Mouse (Mus musculus) embryonic facial prominence, embryonic 15.5 days (tissue): ENCODE results near the gene Pxn. TPM values are rescaled to one million over a fixed set of nuclear protein-coding genes. Genes with fewer than 3 reads are reported as not detected.

Source experiments
- ATAC-seq: fragments of 200-750 bp; cut with Nextera tagmentation; 2 replicates; pipeline ENCODE4 v1.8.0; 2017; ENCODE audit warnings: low read depth, moderate TSS enrichment; ENCODE audit not compliant: insufficient number of reproducible peaks, low FRiP score, low TSS enrichment
- H3K27ac ChIP-seq: fragments of 300-500 bp; sonication (generic); replicated peaks from 2 replicates; pipeline ENCODE4 v1.5.1; 2015; ENCODE audit warnings: mild to moderate bottlenecking, inconsistent platforms
- H3K27me3 ChIP-seq: fragments of 300-500 bp; sonication (generic); 2 replicates; pipeline ENCODE4 v1.6.1; 2015; ENCODE audit warnings: inconsistent platforms
- H3K36me3 ChIP-seq: fragments of 300-500 bp; sonication (generic); 2 replicates; pipeline ENCODE4 v1.6.1; 2015; ENCODE audit warnings: mild to moderate bottlenecking, inconsistent platforms
- H3K4me1 ChIP-seq: fragments of 300-500 bp; sonication (generic); 2 replicates; pipeline ENCODE4 v1.6.1; 2015; ENCODE audit warnings: inconsistent platforms
- H3K4me2 ChIP-seq: fragments of 300-500 bp; sonication (generic); replicated peaks from 2 replicates; pipeline ENCODE4 v1.6.1; 2015; ENCODE audit warnings: mild to moderate bottlenecking, inconsistent platforms
- H3K4me3 ChIP-seq: fragments of 300-500 bp; sonication (generic); replicated peaks from 2 replicates; pipeline ENCODE4 v1.5.1; 2015; ENCODE audit warnings: mild to moderate bottlenecking, inconsistent platforms
- H3K9ac ChIP-seq: fragments of 300-500 bp; sonication (generic); 2 replicates; pipeline ENCODE4 v1.6.1; 2015; ENCODE audit warnings: inconsistent platforms
- H3K9me3 ChIP-seq: fragments of 300-500 bp; sonication (generic); replicated peaks from 2 replicates; pipeline ENCODE4 v1.6.1; 2016; ENCODE audit warnings: inconsistent platforms
- WGBS: fragments of 180-500 bp; shearing (Covaris S2); methylation state at CpG from one replicate; pipeline ENCODE4 v1.1.7; 2015; 5-methylcytosine and 5-hydroxymethylcytosine counted together
- polyA plus RNA-seq: library from polyadenylated mRNA; unstranded; fragments of >200 nt; fragmentation: Nextera tagmentation; extraction: Ambion mirVana; gene quantifications from 2 replicates; pipeline ENCODE4 v1.2.1, GENCODE M21; 2015

Pxn gene
- polyA plus RNA-seq = 51.5 and 52.8 TPM in 2 replicates

- under 1% methylated on average over 50 of the region's 74 CpGs for WGBS
Measured at GRCm38 (mm10) chr5:115506454-115507201, at the start of gene Pxn. Gene Pxn, plus strand, starts transcription at chr5:115506676.

DNA sequence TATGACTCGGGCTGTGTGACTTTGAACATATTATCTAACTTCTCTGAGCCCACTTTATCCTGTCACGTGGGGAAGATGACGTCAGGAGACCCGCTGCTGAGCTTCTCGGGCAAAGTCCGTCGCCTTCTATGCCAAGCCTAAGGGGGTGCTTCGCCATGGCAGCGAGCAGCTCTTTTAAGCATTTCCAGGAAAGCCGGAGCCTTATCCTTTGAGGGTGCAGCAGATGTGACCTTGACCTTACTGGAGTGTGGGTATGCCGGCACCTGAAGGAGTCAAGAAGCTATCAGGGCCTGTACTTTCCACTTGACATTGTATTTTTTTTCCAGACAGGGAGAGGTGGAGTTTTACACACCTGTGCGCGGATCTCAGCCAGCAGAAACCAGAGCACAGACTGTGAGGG lies 47.6 kb upstream of the Pxn start:
- Histone ChIP-seq H3K27ac (no peak overlapping the region), H3K9me3 (no peaks in the 10 kb centered on the region), H3K4me2 (no peak overlapping the region), H3K4me3 (no peak overlapping the region), H3K27me3 (no peaks in the 10 kb centered on the region), H3K4me1 (no peaks in the 10 kb centered on the region), H3K9ac (no peak overlapping the region), H3K36me3 (peaks cover 8% of the 10 kb centered on the region; the same call in 1 of the 2 replicates)
- no peak for ATAC-seq
- 64% methylated on average over 13 of the region's 13 CpGs for WGBS

More at GRCm38 (mm10) chr5:115506454-115507201, at the start of gene Pxn:
- peak; percentile 85 for ATAC-seq
- H3K4me1 ChIP-seq = peaks cover 44% of the 10 kb centered on the region
- H3K27me3 ChIP-seq = no peaks in the 10 kb centered on the region
- peak within 1 kb of the TSS; percentile 69 for H3K4me2 ChIP-seq
- peak within 1 kb of the TSS; percentile 95 for H3K4me3 ChIP-seq
- peak within 1 kb of the TSS; percentile 90 for H3K9ac ChIP-seq
- H3K9me3 ChIP-seq = no peaks in the 10 kb centered on the region
- peak within 1 kb of the TSS; percentile 84 for H3K27ac ChIP-seq
- no peaks in the 10 kb centered on the region for H3K36me3 ChIP-seq

GRCm38 (mm10) chr5:115464408-115465115 lies 41.9 kb upstream of the Pxn start:
- H3K4me2 ChIP-seq = no peak overlapping the region
- no peak overlapping the region for H3K27ac ChIP-seq
- 73% methylated on average over 18 of the region's 18 CpGs for WGBS
- H3K4me1 ChIP-seq = no peaks in the 10 kb centered on the region
- no peak overlapping the region for H3K4me3 ChIP-seq
- H3K36me3 ChIP-seq = no peaks in the 10 kb centered on the region
- H3K9me3 ChIP-seq = no peaks in the 10 kb centered on the region
- no peaks in the 10 kb centered on the region for H3K27me3 ChIP-seq
- ATAC-seq = no peak
- H3K9ac ChIP-seq = no peak overlapping the region

DNA sequence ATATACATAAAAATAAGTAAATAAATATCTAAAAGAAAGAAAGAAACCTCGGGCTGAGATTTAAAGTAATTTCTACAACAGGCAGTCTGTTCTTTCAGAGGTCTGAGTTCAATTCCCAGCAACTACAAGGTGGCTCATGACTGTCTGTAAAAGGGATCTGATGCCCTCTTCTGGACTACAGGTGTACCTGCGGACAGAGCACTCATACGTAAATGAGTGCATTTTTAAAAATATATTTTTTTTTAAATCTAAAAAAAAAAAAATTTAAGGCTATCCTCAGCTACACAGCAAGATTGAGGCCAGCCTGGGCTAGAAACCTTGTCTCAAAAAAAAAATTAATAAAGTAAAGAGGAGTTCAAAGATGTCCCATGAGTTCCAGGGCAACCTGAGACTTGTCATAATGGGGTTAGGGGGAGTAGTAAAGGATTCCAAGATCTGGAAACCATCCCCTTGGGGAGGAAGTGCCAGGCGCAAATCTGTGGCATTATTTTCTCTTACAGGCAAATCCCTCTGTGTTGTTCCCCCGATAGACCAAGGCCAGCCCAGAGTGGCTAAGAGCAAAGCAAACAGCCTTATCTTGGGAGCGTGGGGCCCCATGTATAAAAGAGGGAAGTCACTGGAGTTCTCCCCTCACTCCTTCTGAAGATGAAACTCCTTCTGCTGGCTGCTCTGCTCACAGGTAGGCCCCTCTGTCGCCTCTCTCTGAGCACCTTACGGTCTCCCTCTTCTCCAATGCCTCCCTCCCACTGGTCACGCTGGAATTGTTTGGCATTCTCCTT lies 40.6 kb upstream of the Pxn start, which contains the start of gene Pla2g1b:
TSS of gene Pla2g1b (plus strand) at position 621 of the 779 bp plus-strand sequence.
- H3K27ac ChIP-seq = no peak within 1 kb of the TSS
- no peaks in the 10 kb centered on the region for H3K27me3 ChIP-seq
- 46% methylated on average over 9 of the region's 9 CpGs for WGBS

GRCm38 (mm10) chr5:115469791-115470190 lies 36.7 kb upstream of the Pxn start:
- Histone ChIP-seq H3K9me3 (no peaks in the 10 kb centered on the region), H3K36me3 (no peaks in the 10 kb centered on the region), H3K4me2 (no peak overlapping the region), H3K4me3 (no peak overlapping the region), H3K9ac (no peak overlapping the region), H3K4me1 (no peaks in the 10 kb centered on the region), H3K27ac (no peak overlapping the region), H3K27me3 (no peaks in the 10 kb centered on the region)
- ATAC-seq = no peak
- WGBS = 66% methylated on average over 6 of the region's 6 CpGs

More for the DNA sequence above, 40.6 kb upstream of the Pxn start, which contains the start of gene Pla2g1b:
- H3K4me1 ChIP-seq = no peaks in the 10 kb centered on the region
- no peaks in the 10 kb centered on the region for H3K9me3 ChIP-seq
- ATAC-seq = no peak
- H3K4me3 ChIP-seq = no peak within 1 kb of the TSS
- H3K4me2 ChIP-seq = no peak within 1 kb of the TSS
- no peak within 1 kb of the TSS for H3K9ac ChIP-seq
- H3K36me3 ChIP-seq = no peaks in the 10 kb centered on the region

GRCm38 (mm10) chr5:115470766-115471531 lies 35.5 kb upstream of the Pxn start:
- peaks cover 7% of the 10 kb centered on the region for H3K4me1 ChIP-seq
- no peaks in the 10 kb centered on the region for H3K36me3 ChIP-seq
- H3K4me3 ChIP-seq = no peak overlapping the region
- H3K27ac ChIP-seq = no peak overlapping the region
- H3K27me3 ChIP-seq = no peaks in the 10 kb centered on the region
- 35% methylated on average over 20 of the region's 20 CpGs for WGBS
- no peak overlapping the region for H3K4me2 ChIP-seq
- no peak overlapping the region for H3K9ac ChIP-seq
- no peaks in the 10 kb centered on the region for H3K9me3 ChIP-seq
- ATAC-seq = peak; percentile 63

DNA sequence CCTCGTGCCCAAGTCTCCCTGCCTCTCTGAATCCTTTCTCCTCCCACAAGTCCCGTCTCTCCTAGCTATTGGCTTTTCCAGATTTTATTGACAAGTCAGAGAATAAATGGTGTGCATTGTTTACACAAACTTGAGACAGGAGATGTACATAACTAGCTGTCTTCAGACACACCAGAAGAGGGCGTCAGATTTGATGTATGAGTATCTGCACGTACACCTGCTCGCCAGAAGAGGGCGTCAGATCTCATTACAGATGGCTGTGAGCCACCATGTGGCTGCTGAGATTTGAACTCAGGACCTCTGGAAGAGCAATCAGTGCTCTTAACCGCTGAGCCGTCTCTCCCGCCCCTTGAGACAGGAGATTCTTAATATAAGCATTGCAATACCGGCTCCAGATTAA lies 33.3 kb upstream of the Pxn start:
- no peak for ATAC-seq
- Histone ChIP-seq H3K4me2 (no peak overlapping the region), H3K9ac (no peak overlapping the region), H3K4me3 (no peak overlapping the region), H3K9me3 (no peaks in the 10 kb centered on the region), H3K27ac (no peak overlapping the region), H3K4me1 (peaks cover 12% of the 10 kb centered on the region), H3K36me3 (0 out of 2 replicates have a peak, but pooled peaks cover 4% of the 10 kb centered on the region), H3K27me3 (no peaks in the 10 kb centered on the region)
- 71% methylated on average over 10 of the region's 10 CpGs for WGBS

DNA sequence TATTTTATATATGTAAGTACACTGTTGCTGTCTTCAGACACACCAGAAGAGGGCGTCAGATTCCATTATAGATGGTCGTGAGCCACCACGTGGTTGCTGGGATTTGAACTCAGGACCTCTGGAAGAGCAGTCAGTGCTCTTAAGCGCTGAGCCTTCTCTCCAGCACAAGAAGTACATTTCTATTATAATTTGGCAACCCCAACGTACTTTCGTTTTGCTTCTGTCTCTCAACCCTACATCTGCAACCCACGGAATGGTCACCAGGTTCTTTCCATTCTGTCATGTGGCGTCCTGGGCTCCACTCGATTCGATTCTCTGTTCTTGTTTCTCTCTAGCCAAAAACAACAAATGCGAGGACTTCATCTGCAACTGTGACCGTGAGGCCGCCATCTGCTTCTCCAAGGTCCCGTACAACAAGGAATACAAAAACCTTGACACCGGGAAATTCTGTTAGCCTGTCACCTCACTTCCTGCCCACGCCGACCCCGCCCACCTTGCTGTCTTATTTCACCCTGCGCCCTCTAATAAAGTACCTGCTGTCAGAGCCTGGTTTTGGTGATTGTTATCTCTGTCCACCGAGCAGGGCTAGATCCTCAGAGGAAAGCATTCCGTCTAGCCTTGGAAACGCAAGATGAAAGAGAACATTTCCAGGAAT lies 32.2 kb upstream of the Pxn start:
- no peaks in the 10 kb centered on the region for H3K27me3 ChIP-seq
- H3K27ac ChIP-seq = no peak overlapping the region
- H3K4me1 ChIP-seq = peaks cover 12% of the 10 kb centered on the region
- H3K4me3 ChIP-seq = no peak overlapping the region
- H3K4me2 ChIP-seq = no peak overlapping the region
- 72% methylated on average over 22 of the region's 22 CpGs for WGBS
- H3K36me3 ChIP-seq = peaks cover 4% of the 10 kb centered on the region
- H3K9me3 ChIP-seq = no peaks in the 10 kb centered on the region
- no peak for ATAC-seq
- H3K9ac ChIP-seq = no peak overlapping the region

GRCm38 (mm10) chr5:115475337-115476106 lies 31.0 kb upstream of the Pxn start:
- Histone ChIP-seq H3K9me3 (no peaks in the 10 kb centered on the region), H3K36me3 (peaks cover 11% of the 10 kb centered on the region), H3K4me1 (peaks cover 16% of the 10 kb centered on the region), H3K9ac (0 out of 2 replicates have a peak overlapping the region, but pooled peaks have one; percentile 12), H3K4me3 (peak overlapping the region; percentile 46), H3K27ac (0 out of 2 replicates have a peak overlapping the region, but pooled peaks have one; percentile 11), H3K4me2 (peak overlapping the region; percentile 58), H3K27me3 (no peaks in the 10 kb centered on the region)
- WGBS = 9% methylated on average over 22 of the region's 22 CpGs
- ATAC-seq = peak; percentile 80
